Mouse (Mus musculus): ENCODE data around the gene Inhba. TPM values are rescaled to one million over a fixed set of nuclear protein-coding genes. Genes with fewer than 3 reads are reported as not detected.
A peak's percentile ranks its signal among the peaks of the same experiment; 100 is the strongest.

Gene Inhba
- polyA plus RNA-seq (2015; fragmentation: Nextera tagmentation; extraction: Ambion mirVana), result 1.4 and 1.8 TPM in 2 replicates

DNA sequence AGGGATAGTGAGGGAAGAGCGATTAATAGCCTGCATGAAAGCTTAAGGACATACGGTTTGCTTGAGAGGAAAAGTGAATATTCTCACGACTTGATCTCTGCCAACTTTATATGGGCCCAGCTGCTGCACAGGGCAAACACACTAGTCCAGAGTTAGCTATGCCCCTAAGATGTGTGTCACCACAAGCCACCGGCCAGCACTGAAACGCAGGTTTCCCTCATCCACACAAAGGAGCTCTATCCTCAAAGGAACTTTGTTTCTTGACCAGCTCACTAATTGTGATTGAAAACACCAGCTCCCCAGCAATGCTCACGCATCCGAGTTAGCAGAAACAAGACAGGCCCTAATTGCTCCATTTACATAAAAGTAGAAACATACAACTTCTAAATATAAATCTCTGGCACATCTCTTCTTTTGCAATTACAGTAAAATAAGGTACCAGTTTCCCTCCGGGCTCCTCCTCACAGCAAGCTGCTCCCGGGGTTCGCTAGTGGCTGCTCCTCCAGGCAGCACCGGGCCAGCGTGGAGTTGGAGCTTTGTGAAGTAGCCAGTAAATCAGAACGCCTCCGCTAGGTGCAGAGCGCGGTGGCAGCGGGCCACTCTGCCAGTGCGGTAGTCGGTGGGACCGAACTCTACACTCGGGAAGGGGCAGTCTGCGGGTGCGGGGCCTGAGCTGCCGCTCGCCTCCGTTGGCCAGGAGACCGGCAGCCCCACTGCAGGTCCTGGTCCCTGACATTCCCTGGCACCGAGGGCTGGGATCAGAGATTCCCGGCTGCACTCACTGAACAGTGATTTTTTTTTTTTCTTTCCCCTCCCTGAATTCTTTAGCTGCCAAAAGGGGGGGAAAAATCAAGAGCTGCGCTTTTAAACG lies at the start of gene Inhba:
TSS of gene Inhba (plus strand) at position 480 of the 871 bp plus-strand sequence.
- Histone ChIP-seq H3K27me3 (peaks cover 41% of the 10 kb centered on the region), H3K9ac (peak within 1 kb of the TSS; percentile 42), H3K36me3 (no peaks in the 10 kb centered on the region), H3K27ac (no peak within 1 kb of the TSS), H3K9me3 (replicated peaks) (no peaks in the 10 kb centered on the region), H3K4me2 (peak within 1 kb of the TSS; percentile 94), H3K4me3 (replicated peaks) (peak within 1 kb of the TSS; percentile 52), H3K4me1 (peaks cover 12% of the 10 kb centered on the region; the same call in 1 of the 2 replicates)
- ATAC-seq (replicated peaks; ENCODE audit: low FRiP score), result peak; percentile 69
- 7% methylated on average over 31 of the region's 31 CpGs for WGBS

DNA sequence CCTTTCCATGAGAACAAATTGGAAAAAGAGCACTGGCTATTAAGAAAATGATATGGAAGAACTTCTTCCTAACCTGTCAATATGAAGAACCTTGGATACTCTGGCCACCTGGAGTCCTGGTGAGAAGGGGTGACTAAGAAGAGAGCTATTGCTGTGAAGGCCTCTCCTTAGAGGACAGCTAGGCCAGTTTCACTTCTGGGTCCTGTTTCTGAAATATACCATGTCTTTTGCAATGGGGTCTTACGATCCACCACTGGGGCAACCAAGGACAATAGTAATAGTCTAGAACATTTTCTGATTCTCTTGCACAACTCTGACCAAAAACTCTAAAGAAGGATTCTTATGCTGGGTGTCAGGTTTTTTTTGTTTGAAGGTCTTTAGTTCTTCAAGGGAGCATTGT lies 35.1 kb upstream of the Inhba start:
- ATAC-seq (replicated peaks; ENCODE audit: low FRiP score), result no peak
- WGBS, result 96% methylated on average over 1 of the region's 1 CpGs
- Histone ChIP-seq H3K9me3 (replicated peaks) (no peaks in the 10 kb centered on the region), H3K4me3 (replicated peaks) (no peak overlapping the region), H3K4me1 (no peaks in the 10 kb centered on the region), H3K27ac (no peak overlapping the region), H3K36me3 (no peaks in the 10 kb centered on the region), H3K4me2 (no peak overlapping the region), H3K9ac (no peak overlapping the region), H3K27me3 (no peaks in the 10 kb centered on the region)

DNA sequence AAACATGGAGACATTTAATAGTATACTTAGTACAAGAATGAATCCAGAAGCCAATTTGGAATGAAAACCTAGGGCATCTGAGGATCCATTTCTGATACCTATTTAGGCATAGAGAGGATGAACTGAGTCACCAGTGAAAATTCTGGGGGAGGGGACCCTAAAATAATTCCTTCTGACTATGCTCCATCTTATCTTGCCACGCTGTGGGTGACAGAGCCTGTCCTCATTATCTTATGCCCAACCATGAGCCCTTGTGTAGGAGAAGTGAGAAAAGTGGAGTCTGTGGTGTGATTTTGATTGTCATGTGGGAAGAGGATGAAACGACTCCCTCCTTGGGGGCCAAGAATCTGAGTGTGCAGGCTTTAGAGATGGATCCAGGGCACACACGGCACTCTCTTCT lies 32.1 kb upstream of the Inhba start:
- H3K27me3 ChIP-seq, result no peaks in the 10 kb centered on the region
- no peaks in the 10 kb centered on the region for H3K9me3 ChIP-seq (replicated peaks)
- H3K27ac ChIP-seq, result no peak overlapping the region
- 80% methylated on average over 3 of the region's 3 CpGs for WGBS
- H3K9ac ChIP-seq, result no peak overlapping the region
- no peak overlapping the region for H3K4me2 ChIP-seq
- H3K4me1 ChIP-seq, result no peaks in the 10 kb centered on the region
- ATAC-seq (replicated peaks; ENCODE audit: low FRiP score), result no peak
- H3K4me3 ChIP-seq (replicated peaks), result no peak overlapping the region
- H3K36me3 ChIP-seq, result no peaks in the 10 kb centered on the region

DNA sequence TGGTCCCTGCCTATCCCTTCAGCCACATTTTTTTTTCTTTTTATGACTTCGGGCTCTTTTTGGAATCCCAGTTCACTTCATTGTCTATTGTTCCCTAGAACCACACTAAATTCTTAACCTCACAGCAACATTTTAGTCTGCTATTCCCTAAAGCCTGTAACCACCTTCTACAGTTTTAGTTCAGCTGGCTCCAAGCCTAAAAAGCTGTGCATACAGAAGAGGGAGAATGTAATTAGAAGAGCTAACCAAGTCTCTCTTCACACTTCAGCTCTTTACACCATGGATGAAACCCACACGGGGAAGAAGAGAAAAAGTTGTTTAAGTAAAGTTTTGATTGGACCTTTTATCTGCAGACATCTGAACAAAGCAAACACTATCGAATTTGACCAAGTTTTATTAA lies 29.6 kb upstream of the Inhba start:
- Histone ChIP-seq H3K4me1 (no peaks in the 10 kb centered on the region), H3K9me3 (replicated peaks) (no peaks in the 10 kb centered on the region), H3K27ac (no peak overlapping the region), H3K36me3 (no peaks in the 10 kb centered on the region), H3K4me2 (no peak overlapping the region), H3K4me3 (replicated peaks) (no peak overlapping the region), H3K9ac (no peak overlapping the region), H3K27me3 (no peaks in the 10 kb centered on the region)
- 77% methylated on average over 3 of the region's 3 CpGs for WGBS
- no peak for ATAC-seq (replicated peaks; ENCODE audit: low FRiP score)

DNA sequence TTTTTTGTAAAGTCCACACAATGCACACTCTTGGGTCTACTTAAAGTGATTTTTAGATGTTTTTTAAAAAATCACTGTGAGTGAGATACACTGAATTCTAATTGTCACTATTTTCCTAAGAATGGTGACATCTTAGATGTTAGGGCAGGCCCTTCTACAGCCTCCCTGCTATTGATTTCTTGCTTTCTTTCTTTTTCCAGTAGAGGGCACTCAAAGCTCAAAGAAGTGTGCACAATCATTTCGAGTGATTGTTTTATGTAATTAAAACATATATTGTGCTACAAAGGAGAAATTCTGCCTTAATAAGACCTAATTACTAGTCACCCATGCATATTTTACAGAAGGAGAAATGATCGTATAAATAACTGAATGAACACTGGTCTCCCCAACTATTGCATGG lies 25.9 kb upstream of the Inhba start:
- no peak overlapping the region for H3K4me2 ChIP-seq
- no peaks in the 10 kb centered on the region for H3K4me1 ChIP-seq
- no peak overlapping the region for H3K27ac ChIP-seq
- ATAC-seq (replicated peaks; ENCODE audit: low FRiP score), result no peak
- no peak overlapping the region for H3K9ac ChIP-seq
- H3K9me3 ChIP-seq (replicated peaks), result no peaks in the 10 kb centered on the region
- no peaks in the 10 kb centered on the region for H3K27me3 ChIP-seq
- no peak overlapping the region for H3K4me3 ChIP-seq (replicated peaks)
- H3K36me3 ChIP-seq, result no peaks in the 10 kb centered on the region
- WGBS, result 73% methylated on average over 2 of the region's 2 CpGs

DNA sequence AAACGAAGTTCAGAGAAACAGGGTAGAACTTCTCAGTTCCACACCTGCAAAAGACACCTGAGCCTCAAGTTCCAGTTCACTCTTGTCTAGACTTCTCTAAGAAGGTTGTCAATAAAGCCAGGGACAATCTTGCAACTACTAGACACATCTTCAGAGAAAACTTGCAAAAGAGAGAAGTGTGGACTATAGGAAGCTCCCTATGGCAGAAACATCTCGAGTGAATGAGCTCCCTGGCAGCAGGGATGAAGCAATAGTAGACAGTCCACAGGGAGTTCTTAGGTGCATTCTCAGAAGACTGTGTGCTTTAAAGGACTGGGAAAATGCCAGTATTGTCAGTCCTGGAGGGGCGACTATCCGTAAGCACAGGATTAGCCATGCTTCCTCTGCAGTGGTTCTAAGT lies 25.5 kb upstream of the Inhba start:
- no peaks in the 10 kb centered on the region for H3K4me1 ChIP-seq
- no peaks in the 10 kb centered on the region for H3K27me3 ChIP-seq
- no peak overlapping the region for H3K27ac ChIP-seq
- no peak for ATAC-seq (replicated peaks; ENCODE audit: low FRiP score)
- WGBS, result 91% methylated on average over 4 of the region's 4 CpGs
- no peak overlapping the region for H3K4me2 ChIP-seq
- no peak overlapping the region for H3K4me3 ChIP-seq (replicated peaks)
- H3K9me3 ChIP-seq (replicated peaks), result no peaks in the 10 kb centered on the region
- H3K36me3 ChIP-seq, result no peaks in the 10 kb centered on the region
- H3K9ac ChIP-seq, result no peak overlapping the region

DNA sequence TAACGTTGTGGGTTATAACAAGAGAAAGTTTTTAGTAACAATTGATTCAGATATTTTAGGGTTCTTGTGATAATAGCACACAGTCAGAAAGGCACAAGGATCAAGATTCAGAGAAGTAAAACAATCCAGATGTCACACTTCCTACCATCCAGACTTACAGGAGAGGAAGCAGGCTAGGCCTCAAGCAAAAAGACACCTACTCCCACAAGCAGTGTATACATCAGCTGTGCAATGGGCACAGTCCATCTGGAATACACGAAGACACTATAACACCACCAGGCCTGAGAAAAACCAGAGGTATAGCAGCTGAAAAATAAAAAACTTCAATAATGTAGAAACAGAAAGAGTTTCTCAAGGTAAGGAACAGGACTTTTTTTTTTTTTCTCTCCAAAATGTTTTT lies 16.3 kb upstream of the Inhba start:
- no peak overlapping the region for H3K27ac ChIP-seq

DNA sequence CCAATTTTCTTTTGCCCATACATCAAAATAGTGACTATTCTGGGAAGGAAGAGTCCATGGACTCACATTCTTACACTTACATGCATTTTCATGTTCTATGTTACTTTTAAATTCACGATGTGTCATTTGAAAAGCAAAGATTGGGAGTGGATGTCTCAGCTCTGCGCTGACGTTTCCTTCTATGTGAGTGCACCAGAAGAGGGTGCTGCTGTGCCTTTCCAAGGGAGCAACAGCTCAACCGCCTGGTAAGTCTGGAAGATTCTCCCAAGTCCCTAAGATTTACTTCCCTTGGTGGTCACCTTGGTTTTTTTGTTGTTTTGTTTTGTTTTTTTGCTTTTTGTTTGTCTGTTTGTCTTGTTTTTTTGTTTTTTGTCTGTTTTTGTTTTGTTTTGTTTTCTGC lies 6.1 kb upstream of the Inhba start:
- 14% methylated on average over 4 of the region's 4 CpGs for WGBS
- Histone ChIP-seq H3K27ac (no peak overlapping the region), H3K4me2 (no peak overlapping the region), H3K36me3 (no peaks in the 10 kb centered on the region), H3K4me3 (replicated peaks) (no peak overlapping the region), H3K27me3 (peaks cover 8% of the 10 kb centered on the region; the same call in 1 of the 2 replicates), H3K9ac (no peak overlapping the region), H3K9me3 (replicated peaks) (no peaks in the 10 kb centered on the region), H3K4me1 (no peaks in the 10 kb centered on the region)
- no peak for ATAC-seq (replicated peaks; ENCODE audit: low FRiP score)

More for the DNA sequence above, 16.3 kb upstream of the Inhba start:
- H3K9me3 ChIP-seq (replicated peaks), result no peaks in the 10 kb centered on the region
- ATAC-seq (replicated peaks; ENCODE audit: low FRiP score), result no peak
- H3K4me2 ChIP-seq, result no peak overlapping the region
- H3K9ac ChIP-seq, result no peak overlapping the region
- H3K4me1 ChIP-seq, result no peaks in the 10 kb centered on the region
- WGBS, result 72% methylated on average over 2 of the region's 2 CpGs
- no peaks in the 10 kb centered on the region for H3K27me3 ChIP-seq
- H3K36me3 ChIP-seq, result no peaks in the 10 kb centered on the region
- no peak overlapping the region for H3K4me3 ChIP-seq (replicated peaks)

DNA sequence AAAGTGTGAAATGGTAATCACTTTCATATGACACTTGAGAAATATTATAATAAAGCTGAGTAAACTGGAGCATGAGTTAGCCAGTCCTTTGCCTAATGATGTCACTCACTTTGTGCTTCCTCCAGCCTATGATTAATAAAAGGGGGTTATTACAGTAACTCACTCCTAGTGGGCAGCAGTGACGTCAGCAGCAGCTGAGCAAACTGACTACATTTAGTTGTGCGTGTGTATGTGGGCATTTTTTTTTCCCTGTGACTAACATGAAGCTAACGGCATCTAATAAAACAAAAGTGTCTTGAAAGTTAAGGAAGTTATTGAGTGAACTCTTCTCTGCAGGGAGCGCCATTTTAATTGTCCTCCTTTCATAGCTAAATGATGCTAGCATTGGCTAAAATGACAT lies 3.9 kb upstream of the Inhba start:
- Histone ChIP-seq H3K9ac (no peak overlapping the region), H3K4me2 (no peak overlapping the region), H3K27ac (no peak overlapping the region), H3K4me1 (peaks cover 12% of the 10 kb centered on the region; the same call in 1 of the 2 replicates), H3K36me3 (no peaks in the 10 kb centered on the region), H3K9me3 (replicated peaks) (no peaks in the 10 kb centered on the region), H3K27me3 (peaks cover 11% of the 10 kb centered on the region; the same call in 1 of the 2 replicates), H3K4me3 (replicated peaks) (no peak overlapping the region)
- no peak for ATAC-seq (replicated peaks; ENCODE audit: low FRiP score)
- WGBS, result 66% methylated on average over 4 of the region's 4 CpGs

DNA sequence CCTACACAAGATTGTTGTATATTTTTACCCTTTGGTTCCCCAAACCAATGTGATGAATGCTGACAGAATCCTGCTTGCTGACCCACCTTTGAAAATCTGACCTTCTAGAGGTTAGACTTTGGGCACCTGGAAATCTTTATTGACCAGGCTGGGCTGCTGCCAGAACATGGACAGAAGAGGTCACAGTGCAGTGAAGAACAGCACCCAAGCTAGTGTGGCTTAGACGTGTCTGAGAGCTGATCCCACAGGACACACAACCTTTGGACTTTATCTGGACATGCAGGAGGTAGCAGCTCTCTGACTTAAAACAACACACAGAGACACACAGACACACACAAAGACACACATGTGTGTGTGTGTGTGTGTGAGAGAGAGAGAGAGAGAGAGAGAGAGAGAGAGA lies 3.3 kb upstream of the Inhba start:
- Histone ChIP-seq H3K4me2 (no peak overlapping the region), H3K36me3 (no peaks in the 10 kb centered on the region), H3K27me3 (peaks cover 14% of the 10 kb centered on the region; the same call in 1 of the 2 replicates), H3K4me1 (peaks cover 12% of the 10 kb centered on the region; the same call in 1 of the 2 replicates), H3K4me3 (replicated peaks) (no peak overlapping the region), H3K27ac (no peak overlapping the region), H3K9ac (no peak overlapping the region), H3K9me3 (replicated peaks) (no peaks in the 10 kb centered on the region)
- no peak for ATAC-seq (replicated peaks; ENCODE audit: low FRiP score)
- WGBS, result 43% methylated on average over 1 of the region's 1 CpGs

DNA sequence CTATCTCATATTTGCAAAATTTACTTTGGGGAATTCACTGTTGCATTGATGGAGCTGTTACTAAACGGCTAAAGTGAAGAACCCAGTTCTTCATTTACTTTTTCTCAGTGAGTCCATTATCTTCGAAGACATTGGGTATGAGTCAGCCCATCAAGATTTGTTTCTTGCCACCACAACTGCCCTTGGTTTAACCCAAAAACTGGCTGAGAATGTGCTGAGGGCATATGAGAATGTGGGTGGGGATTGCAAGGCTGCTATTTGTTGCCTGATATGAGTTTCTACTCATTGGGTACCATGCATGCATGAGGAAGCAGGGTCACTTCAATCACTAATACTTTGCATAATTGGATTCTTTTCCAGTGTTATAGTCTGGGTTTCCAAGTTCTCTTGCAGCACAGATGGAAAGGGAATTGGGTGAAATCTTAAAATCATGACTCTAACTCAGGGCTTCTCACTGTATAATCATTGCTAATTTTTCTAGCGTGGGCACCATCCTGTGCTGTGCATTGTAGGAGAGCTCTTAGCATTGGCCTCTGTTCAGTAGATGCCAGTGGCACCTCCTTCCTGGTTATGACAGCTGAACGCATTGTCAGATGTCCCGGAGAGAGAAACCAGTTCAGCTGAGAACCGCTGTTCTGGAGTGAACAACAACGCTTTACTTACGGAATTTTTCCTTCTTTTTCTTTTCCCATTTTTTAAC lies 1.7 kb upstream of the Inhba start:
- no peaks in the 10 kb centered on the region for H3K36me3 ChIP-seq
- no peak overlapping the region for H3K9ac ChIP-seq
- ATAC-seq (replicated peaks; ENCODE audit: low FRiP score), result no peak
- H3K4me1 ChIP-seq, result peaks cover 12% of the 10 kb centered on the region; the same call in 1 of the 2 replicates
- no peaks in the 10 kb centered on the region for H3K9me3 ChIP-seq (replicated peaks)
- 94% methylated on average over 8 of the region's 8 CpGs for WGBS
- H3K27ac ChIP-seq, result no peak overlapping the region
- H3K4me2 ChIP-seq, result no peak overlapping the region
- H3K27me3 ChIP-seq, result peaks cover 26% of the 10 kb centered on the region
- H3K4me3 ChIP-seq (replicated peaks), result no peak overlapping the region

DNA sequence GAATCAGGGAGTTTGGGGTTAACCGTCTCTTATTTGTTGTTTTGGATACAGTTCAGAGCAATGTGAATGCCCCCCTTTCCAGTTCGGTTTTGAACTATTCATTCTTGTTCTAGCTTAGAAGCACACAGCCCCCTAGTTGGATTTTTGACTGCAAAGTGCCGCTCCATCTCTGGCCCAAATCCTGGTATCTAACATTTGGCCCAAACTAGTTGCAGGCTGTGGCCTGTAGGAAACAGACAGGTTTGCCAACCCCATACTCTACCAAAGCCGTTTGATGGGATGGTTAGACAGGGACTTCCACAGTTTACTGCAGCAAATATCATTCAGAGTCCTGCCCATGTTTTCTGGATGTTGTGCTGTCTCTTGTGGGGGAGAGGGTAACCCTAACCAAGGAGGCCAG lies 1.1 kb upstream of the Inhba start:
- WGBS, result 79% methylated on average over 4 of the region's 4 CpGs
- Histone ChIP-seq H3K27me3 (peaks cover 32% of the 10 kb centered on the region), H3K36me3 (no peaks in the 10 kb centered on the region), H3K9me3 (replicated peaks) (no peaks in the 10 kb centered on the region), H3K4me2 (no peak overlapping the region), H3K4me3 (replicated peaks) (no peak overlapping the region), H3K27ac (no peak overlapping the region), H3K4me1 (peaks cover 12% of the 10 kb centered on the region; the same call in 1 of the 2 replicates), H3K9ac (no peak overlapping the region)
- no peak for ATAC-seq (replicated peaks; ENCODE audit: low FRiP score)

Measured in kidney, embryonic 15.5 days (tissue).